Mouse (Mus musculus) thymus, postnatal 14 days (tissue): Measurements from ENCODE around the gene Pla2g10.
"Not testable (repeated sequence)": the region's sequence is repeated elsewhere in the genome, so short reads cannot be mapped to it uniquely, and the experiment has no call there.

Experiments
- DNase-seq: peaks from one replicate; pipeline ENCODE4 v3.0.0; 2021

Pla2g10 gene

GRCm38 (mm10) chr16:13730285-13731255 is at the start of gene Pla2g10:
Gene Pla2g10 (minus strand): TSS chr16:13730983.
- no peak for DNase-seq

- DNase-seq: not testable (repeated sequence)
These were observed 43.9 kb upstream of the Pla2g10 start for GRCm38 (mm10) chr16:13774651-13775050.

- not testable (repeated sequence) for DNase-seq
These were observed 43.2 kb upstream of the Pla2g10 start for GRCm38 (mm10) chr16:13774011-13774410.

GRCm38 (mm10) chr16:13772051-13772450 is 41.3 kb upstream of the Pla2g10 start:
- not testable (repeated sequence) for DNase-seq

GRCm38 (mm10) chr16:13771603-13772002 is 40.8 kb upstream of the Pla2g10 start:
- DNase-seq: not testable (repeated sequence)

GRCm38 (mm10) chr16:13766367-13766766 is 35.6 kb upstream of the Pla2g10 start:
- no peak for DNase-seq

GRCm38 (mm10) chr16:13764519-13764918 is 33.7 kb upstream of the Pla2g10 start:
- no peak for DNase-seq

- DNase-seq: not testable (repeated sequence)
These were observed 32.0 kb upstream of the Pla2g10 start for GRCm38 (mm10) chr16:13762807-13763206.

- DNase-seq: no peak
These were observed 27.0 kb upstream of the Pla2g10 start for GRCm38 (mm10) chr16:13757823-13758222.

GRCm38 (mm10) chr16:13754400-13755190 is 23.8 kb upstream of the Pla2g10 start:
- DNase-seq: peak; percentile 94

GRCm38 (mm10) chr16:13753986-13754385 is 23.2 kb upstream of the Pla2g10 start:
- DNase-seq: no peak

GRCm38 (mm10) chr16:13750626-13751025 is 19.8 kb upstream of the Pla2g10 start:
- DNase-seq: no peak

GRCm38 (mm10) chr16:13749981-13750380 is 19.2 kb upstream of the Pla2g10 start:
- no peak for DNase-seq

- DNase-seq: no peak
These were observed 18.5 kb upstream of the Pla2g10 start for GRCm38 (mm10) chr16:13749306-13749705.

GRCm38 (mm10) chr16:13748813-13749212 is 18.0 kb upstream of the Pla2g10 start:
- not testable (repeated sequence) for DNase-seq

GRCm38 (mm10) chr16:13748124-13748523 is 17.3 kb upstream of the Pla2g10 start:
- no peak for DNase-seq

- no peak for DNase-seq
These were observed 16.9 kb upstream of the Pla2g10 start for GRCm38 (mm10) chr16:13747708-13748107.

GRCm38 (mm10) chr16:13740844-13741243 is 10.1 kb upstream of the Pla2g10 start:
- DNase-seq: no peak

- not testable (repeated sequence) for DNase-seq
These were observed 8.3 kb upstream of the Pla2g10 start for GRCm38 (mm10) chr16:13739044-13739443.

GRCm38 (mm10) chr16:13735977-13736376 is 5.2 kb upstream of the Pla2g10 start:
- DNase-seq: no peak

- DNase-seq: peak; percentile 76
These were observed 2.8 kb upstream of the Pla2g10 start for GRCm38 (mm10) chr16:13733518-13734137.

- DNase-seq: no peak
These were observed 2.0 kb upstream of the Pla2g10 start for GRCm38 (mm10) chr16:13732786-13733185.

GRCm38 (mm10) chr16:13729428-13729827 is 1.4 kb downstream of the Pla2g10 start:
- DNase-seq: no peak
